Mouse (Mus musculus) olfactory bulb, adult 2 months (tissue): Measurements from ENCODE around the gene Phlda3.

ENCODE experiments used
- CTCF ChIP-seq: fragments of 200-500 bp; IDR thresholded peaks from 2 replicates; pipeline ENCODE4 v1.5.1; 2012; ENCODE audit warnings: low read depth, mild to moderate bottlenecking, low read length, moderate library complexity; ENCODE audit not compliant: insufficient read depth
- POLR2A ChIP-seq: fragments of 200-500 bp; IDR thresholded peaks from 2 replicates; pipeline ENCODE4 v1.6.1; 2012; ENCODE audit warnings: mild to moderate bottlenecking, low read depth, low read length, moderate library complexity; ENCODE audit not compliant: insufficient read depth

DNA sequence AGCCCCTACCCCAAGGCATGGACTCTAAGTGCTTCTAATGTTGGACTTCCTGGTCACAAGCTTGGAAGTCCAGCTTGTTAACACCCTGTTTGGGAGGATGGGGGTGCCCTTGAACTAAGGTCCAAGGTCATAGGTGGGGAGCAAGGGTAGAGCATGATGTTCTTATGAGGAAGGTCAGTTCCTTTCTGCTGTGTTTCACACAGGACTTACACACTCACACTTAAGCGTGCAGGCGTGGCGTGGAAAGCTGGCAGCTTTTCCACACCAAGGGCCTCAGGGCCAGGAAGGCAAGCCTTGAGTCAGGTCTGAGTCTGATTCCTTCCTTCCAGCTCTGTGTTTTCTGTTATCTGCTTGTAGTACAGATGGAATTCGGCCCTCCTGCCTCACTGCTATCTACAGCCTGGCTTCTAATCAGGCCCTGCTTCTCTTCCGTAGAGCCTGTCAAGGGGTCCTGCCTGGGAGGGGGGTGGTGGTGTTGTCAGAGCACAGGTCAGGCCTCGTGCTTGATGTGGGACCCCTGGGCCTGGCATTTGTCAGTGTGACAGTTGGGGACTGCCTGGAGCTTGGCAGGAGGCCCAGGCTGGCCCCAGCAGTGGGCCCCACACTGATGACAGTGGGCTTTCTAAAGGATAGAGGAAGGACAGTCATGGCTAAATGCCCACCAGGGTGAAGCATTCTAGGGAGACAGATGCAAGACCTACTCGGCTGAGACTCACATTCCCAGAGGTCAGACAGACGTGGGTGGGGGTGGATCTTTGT, 34.5 kb downstream of the Phlda3 start:
- no peak for TF ChIP-seq POLR2A
- TF ChIP-seq CTCF, result no peak
